ENCODE assay signal across 16 mouse cellular contexts in genomic region chr5:99296348-99296747, GRCm38 (mm10).
"Had no signal": no experiment of that assay in that cellular context is flagged by ENCODE, and none has a peak within 500 bp of the region (broad histone marks: within the 10 kb centered on the region; RNA-seq: fewer than 3 reads in every experiment).

No protein-coding gene starts in this region.

- H3K27me3 ChIP-seq: neural tube, embryonic 13.5 days; neural tube, embryonic 15.5 days; stomach, embryonic 15.5 days had no signal

- DNase-seq: right cerebral cortex, adult 18-20 months; right cerebral cortex, postnatal 14 days; right cerebral cortex, postnatal 25 days; right cerebral cortex, postnatal 4 days; spleen, adult 18-20 months; thymus, adult 18-20 months; thymus, adult 2 months; thymus, postnatal 14 days; thymus, postnatal 25 days; thymus, postnatal 36 days; thymus, postnatal 4 days had no signal

- H3K4me2 ChIP-seq: neural tube, embryonic 12.5 days; neural tube, embryonic 13.5 days; neural tube, embryonic 15.5 days; stomach, embryonic 15.5 days had no signal

- H3K4me1 ChIP-seq: neural tube, embryonic 12.5 days; neural tube, embryonic 15.5 days; stomach, embryonic 15.5 days had no signal

- H3K27ac ChIP-seq: neural tube, embryonic 12.5 days; neural tube, embryonic 13.5 days; neural tube, embryonic 15.5 days; stomach, embryonic 15.5 days; stomach, postnatal 0 days had no signal

- H3K4me3 ChIP-seq: neural tube, embryonic 12.5 days; neural tube, embryonic 13.5 days; neural tube, embryonic 15.5 days; stomach, embryonic 15.5 days had no signal

- H3K36me3 ChIP-seq: neural tube, embryonic 12.5 days; neural tube, embryonic 13.5 days; neural tube, embryonic 15.5 days; stomach, embryonic 15.5 days had no signal

- H3K9ac ChIP-seq: neural tube, embryonic 12.5 days; neural tube, embryonic 13.5 days; neural tube, embryonic 15.5 days; stomach, embryonic 15.5 days had no signal

- H3K9me3 ChIP-seq: neural tube, embryonic 12.5 days; neural tube, embryonic 13.5 days; neural tube, embryonic 15.5 days; stomach, embryonic 15.5 days had no signal
